Mouse (Mus musculus) neural tube, embryonic 15.5 days (tissue): ENCODE data around the gene Tnfsf4. TPM values are rescaled to one million over a fixed set of nuclear protein-coding genes. Genes with fewer than 3 reads are reported as not detected.

Experiments
- ATAC-seq: fragments of 200-750 bp; cut with Nextera tagmentation; 2 replicates; pipeline ENCODE4 v1.8.0; 2017; ENCODE audit warnings: mild to moderate bottlenecking, moderate TSS enrichment, moderate library complexity; ENCODE audit not compliant: low FRiP score
- H3K27ac ChIP-seq: fragments of 300-500 bp; sonication (generic); replicated peaks from 2 replicates; pipeline ENCODE4 v1.5.1; 2015; ENCODE audit warnings: mild to moderate bottlenecking, inconsistent platforms
- H3K27me3 ChIP-seq: fragments of 300-500 bp; sonication (generic); replicated peaks from 2 replicates; pipeline ENCODE4 v1.6.1; 2015; ENCODE audit warnings: inconsistent platforms
- H3K36me3 ChIP-seq: fragments of 300-500 bp; sonication (generic); 2 replicates; pipeline ENCODE4 v1.6.1; 2015; ENCODE audit warnings: inconsistent platforms
- H3K4me1 ChIP-seq: fragments of 300-500 bp; sonication (generic); 2 replicates; pipeline ENCODE4 v1.6.1; 2015; ENCODE audit warnings: inconsistent platforms
- H3K4me2 ChIP-seq: fragments of 300-500 bp; sonication (generic); 2 replicates; pipeline ENCODE4 v1.6.1; 2015; ENCODE audit warnings: inconsistent platforms, mild to moderate bottlenecking, moderate library complexity
- H3K4me3 ChIP-seq: fragments of 300-500 bp; sonication (generic); replicated peaks from 2 replicates; pipeline ENCODE4 v1.5.1; 2015; ENCODE audit warnings: mild to moderate bottlenecking, inconsistent platforms
- H3K9ac ChIP-seq: fragments of 300-500 bp; sonication (generic); replicated peaks from 2 replicates; pipeline ENCODE4 v1.6.1; 2015; ENCODE audit warnings: mild to moderate bottlenecking, inconsistent platforms
- H3K9me3 ChIP-seq: fragments of 300-500 bp; sonication (generic); replicated peaks from 2 replicates; pipeline ENCODE4 v1.6.1; 2016; ENCODE audit warnings: inconsistent platforms
- WGBS: fragments of 180-500 bp; shearing (Covaris S2); methylation state at CpG from one replicate; pipeline ENCODE4 v1.1.7; 2015; ENCODE audit warnings: mixed read lengths; 5-methylcytosine and 5-hydroxymethylcytosine counted together
- polyA plus RNA-seq: library from polyadenylated mRNA; unstranded; fragments of >200 nt; fragmentation: Nextera tagmentation; extraction: Ambion mirVana; gene quantifications from 2 replicates; pipeline ENCODE4 v1.2.1, GENCODE M21; 2015

Gene Tnfsf4
- polyA plus RNA-seq, 1 experiment from 2014 or later, result not detected

DNA sequence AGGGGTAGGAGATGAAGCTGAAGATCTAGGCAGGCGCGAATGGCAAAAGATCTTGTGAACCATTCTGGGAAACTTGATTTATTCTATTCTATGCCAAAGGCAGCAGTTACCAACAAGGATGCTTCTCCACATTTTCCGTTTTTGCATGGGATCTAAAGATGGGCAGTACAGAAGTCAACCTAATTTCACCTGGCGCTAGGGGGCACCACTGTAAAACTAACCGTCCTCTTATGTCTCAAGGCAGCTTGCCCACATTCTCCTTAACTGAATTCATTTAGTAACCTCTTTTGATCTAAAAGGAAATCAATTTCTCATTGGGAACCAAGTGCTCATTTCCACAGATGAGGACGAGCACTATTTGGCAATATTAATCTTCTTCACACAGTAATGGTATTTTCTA is 4.9 kb downstream of the Tnfsf4 start:
- no peaks in the 10 kb centered on the region for H3K36me3 ChIP-seq
- no peak for ATAC-seq
- H3K27me3 ChIP-seq, result no peaks in the 10 kb centered on the region
- 32% methylated on average over 6 of the region's 6 CpGs for WGBS
- no peak overlapping the region for H3K4me2 ChIP-seq
- H3K4me1 ChIP-seq, result no peaks in the 10 kb centered on the region
- no peak overlapping the region for H3K27ac ChIP-seq
- no peak overlapping the region for H3K9ac ChIP-seq
- no peak overlapping the region for H3K4me3 ChIP-seq
- 0 out of 2 replicates have a peak, but pooled peaks cover 4% of the 10 kb centered on the region for H3K9me3 ChIP-seq

DNA sequence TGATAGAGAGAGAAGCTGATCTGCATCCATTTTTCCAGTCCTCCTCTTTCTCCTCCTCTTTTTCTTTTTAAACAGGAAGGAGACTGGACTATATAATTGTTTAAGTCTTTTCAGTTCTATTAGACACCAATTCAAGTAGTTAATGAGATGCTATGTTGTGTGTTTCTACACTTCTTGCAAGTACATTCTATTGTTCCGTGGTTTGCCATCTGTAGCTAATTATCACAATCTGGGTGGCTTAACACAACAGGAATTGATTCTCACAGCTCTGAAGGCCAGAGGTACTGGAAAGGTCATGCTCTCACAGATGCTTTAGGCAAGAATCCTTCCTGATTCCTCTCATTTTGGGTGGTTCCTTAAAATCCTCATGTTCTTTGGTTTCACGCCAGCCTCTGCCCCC is 7.9 kb downstream of the Tnfsf4 start:
- H3K4me3 ChIP-seq, result no peak overlapping the region
- H3K4me1 ChIP-seq, result no peaks in the 10 kb centered on the region
- no peaks in the 10 kb centered on the region for H3K36me3 ChIP-seq
- no peaks in the 10 kb centered on the region for H3K27me3 ChIP-seq
- no peak overlapping the region for H3K9ac ChIP-seq
- H3K9me3 ChIP-seq, result 0 out of 2 replicates have a peak, but pooled peaks cover 4% of the 10 kb centered on the region
- no peak for ATAC-seq
- H3K4me2 ChIP-seq, result no peak overlapping the region
- H3K27ac ChIP-seq, result no peak overlapping the region
- WGBS, result 45% methylated on average over 2 of the region's 2 CpGs

DNA sequence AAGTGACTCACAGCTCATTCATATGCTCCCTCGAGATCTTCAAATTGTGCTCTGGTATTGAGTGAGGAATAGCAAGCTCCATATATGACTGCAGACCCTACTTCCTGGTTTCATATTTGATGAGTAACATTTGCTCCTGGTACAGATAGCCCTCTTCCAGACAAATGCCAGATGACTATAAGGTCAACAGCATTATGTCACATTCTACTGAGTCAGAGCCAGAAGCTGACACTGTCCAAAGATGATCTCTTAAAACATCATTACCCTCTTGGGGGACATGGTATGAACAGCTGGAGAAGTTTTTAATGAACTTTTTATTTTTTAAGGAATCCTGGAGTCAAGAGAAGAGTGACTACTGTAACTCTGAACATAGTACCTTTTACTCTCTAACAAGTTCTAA is 11.3 kb downstream of the Tnfsf4 start:
- Histone ChIP-seq H3K9ac (no peak overlapping the region), H3K4me3 (no peak overlapping the region), H3K27me3 (no peaks in the 10 kb centered on the region), H3K36me3 (no peaks in the 10 kb centered on the region), H3K4me2 (no peak overlapping the region), H3K4me1 (no peaks in the 10 kb centered on the region), H3K27ac (no peak overlapping the region), H3K9me3 (0 out of 2 replicates have a peak, but pooled peaks cover 4% of the 10 kb centered on the region)
- 89% methylated on average over 1 of the region's 1 CpGs for WGBS
- no peak for ATAC-seq

GRCm38 (mm10) chr1:161419926-161420325 is 24.7 kb downstream of the Tnfsf4 start:
- Histone ChIP-seq H3K36me3 (no peaks in the 10 kb centered on the region), H3K27me3 (no peaks in the 10 kb centered on the region), H3K27ac (no peak overlapping the region), H3K4me1 (no peaks in the 10 kb centered on the region), H3K4me3 (no peak overlapping the region), H3K9me3 (no peaks in the 10 kb centered on the region), H3K9ac (no peak overlapping the region), H3K4me2 (no peak overlapping the region)
- no peak for ATAC-seq

- no peak overlapping the region for H3K4me2 ChIP-seq
- no peaks in the 10 kb centered on the region for H3K27me3 ChIP-seq
- H3K4me1 ChIP-seq, result no peaks in the 10 kb centered on the region
- H3K4me3 ChIP-seq, result no peak overlapping the region
- no peaks in the 10 kb centered on the region for H3K9me3 ChIP-seq
- H3K36me3 ChIP-seq, result no peaks in the 10 kb centered on the region
- WGBS, result 89% methylated on average over 9 of the region's 9 CpGs
- H3K9ac ChIP-seq, result no peak overlapping the region
- ATAC-seq, result no peak
- no peak overlapping the region for H3K27ac ChIP-seq
Observed at GRCm38 (mm10) chr1:161420646-161421045, 25.4 kb downstream of the Tnfsf4 start.

GRCm38 (mm10) chr1:161426277-161427056 is 31.3 kb downstream of the Tnfsf4 start:
- no peak overlapping the region for H3K9ac ChIP-seq
- ATAC-seq, result no peak
- WGBS, result 66% methylated on average over 4 of the region's 4 CpGs
- no peak overlapping the region for H3K4me3 ChIP-seq
- H3K9me3 ChIP-seq, result no peaks in the 10 kb centered on the region
- H3K36me3 ChIP-seq, result no peaks in the 10 kb centered on the region
- H3K4me2 ChIP-seq, result no peak overlapping the region
- no peak overlapping the region for H3K27ac ChIP-seq
- no peaks in the 10 kb centered on the region for H3K4me1 ChIP-seq
- no peaks in the 10 kb centered on the region for H3K27me3 ChIP-seq

DNA sequence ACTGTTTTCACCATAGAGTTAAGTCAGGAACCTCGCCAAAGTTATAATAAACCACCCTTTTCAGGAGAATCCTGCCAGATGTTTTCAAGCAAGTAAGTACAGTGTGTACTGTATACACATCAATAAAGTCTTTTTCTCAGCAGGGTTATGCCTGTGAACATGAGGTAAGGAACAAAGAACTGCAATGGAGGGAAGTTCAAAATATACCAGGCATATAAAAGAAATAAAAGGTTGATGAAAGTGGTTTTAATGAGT is 31.8 kb downstream of the Tnfsf4 start:
- no peaks in the 10 kb centered on the region for H3K36me3 ChIP-seq
- no peaks in the 10 kb centered on the region for H3K9me3 ChIP-seq
- no peak for ATAC-seq
- no peak overlapping the region for H3K27ac ChIP-seq
- H3K9ac ChIP-seq, result no peak overlapping the region
- H3K4me1 ChIP-seq, result no peaks in the 10 kb centered on the region
- H3K4me2 ChIP-seq, result no peak overlapping the region
- 84% methylated on average over 1 of the region's 1 CpGs for WGBS
- H3K27me3 ChIP-seq, result no peaks in the 10 kb centered on the region
- H3K4me3 ChIP-seq, result no peak overlapping the region

GRCm38 (mm10) chr1:161435781-161436180 is 40.6 kb downstream of the Tnfsf4 start:
- 87% methylated on average over 2 of the region's 2 CpGs for WGBS
- ATAC-seq, result no peak
- Histone ChIP-seq H3K36me3 (no peaks in the 10 kb centered on the region), H3K4me2 (no peak overlapping the region), H3K4me3 (no peak overlapping the region), H3K4me1 (no peaks in the 10 kb centered on the region), H3K9ac (no peak overlapping the region), H3K27me3 (no peaks in the 10 kb centered on the region), H3K9me3 (no peaks in the 10 kb centered on the region), H3K27ac (no peak overlapping the region)

- Histone ChIP-seq H3K9me3 (no peaks in the 10 kb centered on the region), H3K4me3 (no peak overlapping the region), H3K27me3 (no peaks in the 10 kb centered on the region), H3K36me3 (no peaks in the 10 kb centered on the region), H3K9ac (no peak overlapping the region), H3K4me2 (no peak overlapping the region), H3K27ac (no peak overlapping the region), H3K4me1 (no peaks in the 10 kb centered on the region)
- no peak for ATAC-seq
- 88% methylated on average over 6 of the region's 6 CpGs for WGBS
Observed at GRCm38 (mm10) chr1:161436503-161436902, 41.3 kb downstream of the Tnfsf4 start.

GRCm38 (mm10) chr1:161444858-161445257 is 49.6 kb downstream of the Tnfsf4 start:
- H3K27me3 ChIP-seq, result no peaks in the 10 kb centered on the region
- 60% methylated on average over 7 of the region's 7 CpGs for WGBS
- no peaks in the 10 kb centered on the region for H3K36me3 ChIP-seq
- H3K9me3 ChIP-seq, result no peaks in the 10 kb centered on the region
- H3K9ac ChIP-seq, result no peak overlapping the region
- no peak overlapping the region for H3K4me2 ChIP-seq
- no peak overlapping the region for H3K4me3 ChIP-seq
- H3K4me1 ChIP-seq, result no peaks in the 10 kb centered on the region
- no peak overlapping the region for H3K27ac ChIP-seq
- ATAC-seq, result no peak

- Histone ChIP-seq H3K36me3 (no peaks in the 10 kb centered on the region), H3K9me3 (no peaks in the 10 kb centered on the region), H3K4me3 (no peak overlapping the region), H3K9ac (no peak overlapping the region), H3K4me2 (no peak overlapping the region), H3K27ac (no peak overlapping the region), H3K27me3 (no peaks in the 10 kb centered on the region), H3K4me1 (no peaks in the 10 kb centered on the region)
- ATAC-seq, result no peak
- 58% methylated on average over 3 of the region's 3 CpGs for WGBS
Observed at GRCm38 (mm10) chr1:161451683-161452245, 56.6 kb downstream of the Tnfsf4 start.

GRCm38 (mm10) chr1:161452250-161452649 is 57.0 kb downstream of the Tnfsf4 start:
- H3K9ac ChIP-seq, result no peak overlapping the region
- H3K27me3 ChIP-seq, result no peaks in the 10 kb centered on the region
- no peaks in the 10 kb centered on the region for H3K36me3 ChIP-seq
- H3K27ac ChIP-seq, result no peak overlapping the region
- 92% methylated on average over 1 of the region's 1 CpGs for WGBS
- H3K4me3 ChIP-seq, result no peak overlapping the region
- H3K4me1 ChIP-seq, result no peaks in the 10 kb centered on the region
- no peak for ATAC-seq
- no peaks in the 10 kb centered on the region for H3K9me3 ChIP-seq
- H3K4me2 ChIP-seq, result no peak overlapping the region
